Mouse (Mus musculus) layer of hippocampus, adult 2 months (tissue): ENCODE measurements around the gene Pcnx4. TPM values are rescaled to one million over a fixed set of nuclear protein-coding genes. Genes with fewer than 3 reads are reported as not detected.

ENCODE experiments used
- DNase-seq, 2 experiments: peaks; one replicate each; pipeline ENCODE4 v3.0.0; 2022; ENCODE audit warnings: low spot score in 2 of 2
- H3K27ac ChIP-seq: fragments of 200-600 bp; 2 replicates; pipeline ENCODE4 v1.8.1; 2022
- H3K4me3 ChIP-seq: fragments of 200-600 bp; 2 replicates; pipeline ENCODE4 v1.8.1; 2022; ENCODE audit warnings: mild to moderate bottlenecking
- CTCF ChIP-seq: fragments of 200-600 bp; conservative IDR thresholded peaks from 2 replicates; pipeline ENCODE4 v1.8.1; 2022; ENCODE audit warnings: antibody characterized with exemption, mild to moderate bottlenecking, moderate library complexity
- total RNA-seq, 2 experiments: library from RNA; stranded (reverse); gene quantifications; 2 replicates each; pipeline ENCODE4 v1.2.3; 2021

Pcnx4 gene
- total RNA-seq, 2 experiments from 2014 or later: 30.2 to 32.6 TPM

DNA sequence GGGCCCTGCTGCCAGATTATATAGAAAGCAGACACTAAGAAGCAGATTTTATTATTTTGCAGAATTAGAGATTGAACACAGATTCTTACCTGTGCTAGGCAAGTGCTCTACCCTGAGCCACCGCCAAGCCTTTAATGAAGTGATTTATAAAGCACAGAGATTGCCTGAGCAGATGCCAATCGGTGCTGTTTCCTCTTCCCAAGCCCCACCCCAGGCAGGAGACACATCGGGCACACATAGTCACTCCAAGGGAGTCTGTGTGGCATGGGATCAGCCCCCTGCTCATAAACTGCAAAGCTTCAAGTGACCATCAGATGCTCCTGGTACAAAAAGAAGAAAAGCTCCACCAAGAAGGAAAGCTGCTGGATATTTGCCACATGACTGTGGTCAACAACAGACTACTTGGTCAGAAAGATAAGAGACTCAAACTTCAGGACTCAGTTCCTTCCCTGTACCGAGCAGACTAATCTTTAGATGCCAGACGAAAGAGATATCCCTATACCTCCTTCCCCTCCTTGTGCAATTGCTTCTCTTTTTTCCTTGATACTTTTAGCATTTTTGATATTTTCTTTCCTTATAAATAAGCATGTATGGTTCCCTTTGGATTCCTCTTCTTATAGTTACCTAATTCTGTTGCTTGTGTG, 86.8 kb downstream of the Pcnx4 start:
- no peak for TF ChIP-seq CTCF
- H3K27ac ChIP-seq: no peak overlapping the region
- H3K4me3 ChIP-seq: no peak overlapping the region
- no peak for DNase-seq

DNA sequence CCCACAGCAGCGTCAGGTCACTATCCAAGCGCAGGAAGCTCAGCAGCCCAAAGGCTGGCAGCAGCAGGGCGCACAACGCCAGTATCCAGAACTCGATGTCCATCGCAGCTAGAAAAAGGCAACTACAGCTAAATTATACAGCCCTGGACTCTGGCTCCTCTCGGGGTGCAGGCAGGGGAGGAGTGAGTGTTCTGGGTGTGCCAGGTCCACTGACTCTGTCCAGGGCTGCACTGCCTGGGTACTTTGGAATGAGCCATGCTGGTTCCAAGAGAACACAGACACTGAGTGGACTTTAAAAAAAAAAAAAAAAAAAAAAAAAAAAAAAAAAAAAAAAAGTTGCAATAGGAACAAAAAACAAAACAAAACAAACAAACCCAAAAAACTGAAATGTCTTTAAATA, 92.6 kb downstream of the Pcnx4 start:
- Histone ChIP-seq H3K27ac (no peak overlapping the region), H3K4me3 (no peak overlapping the region)
- no peak for TF ChIP-seq CTCF
- DNase-seq: no peak

Other genes starting within 250 kb of the Pcnx4 start
- gene Rtn1, start 127.3 kb upstream of the Pcnx4 start, total RNA-seq: 1,000 to 10,000 TPM; 1,333 to 1,442 TPM
- gene Lrrc9, start 94.5 kb upstream of the Pcnx4 start, total RNA-seq: 1 to 10 TPM; 2.1 to 2.4 TPM
- not detected for gene Gm4756, start 113.3 kb downstream of the Pcnx4 start, total RNA-seq
- gene Dhrs7, start 128.5 kb downstream of the Pcnx4 start, total RNA-seq: 10 to 100 TPM; 43.7 to 48.1 TPM
- 100 to 1,000 TPM; 244 to 254 TPM for gene Ppm1a, start 221.1 kb downstream of the Pcnx4 start, total RNA-seq